Mouse (Mus musculus) testis, adult 2 months (tissue): ENCODE data around the gene Kalrn.

Experiments
- CTCF ChIP-seq: fragments of 200-500 bp; IDR thresholded peaks from 2 replicates; pipeline ENCODE4 v1.5.1; 2012; ENCODE audit warnings: low read depth, mild to moderate bottlenecking, inconsistent platforms, low read length, moderate library complexity; ENCODE audit not compliant: control insufficient read depth, insufficient read depth, insufficient replicate concordance
- POLR2A ChIP-seq: fragments of 200-500 bp; IDR thresholded peaks from 2 replicates; pipeline ENCODE4 v1.6.1; 2012; ENCODE audit warnings: low read depth, mild to moderate bottlenecking, inconsistent platforms, low read length, moderate library complexity; ENCODE audit not compliant: control insufficient read depth

GRCm38 (mm10) chr16:34120801-34121201 lies 452.5 kb downstream of the Kalrn start:
- TF ChIP-seq CTCF = no peak
- no peak for TF ChIP-seq POLR2A
